Mouse (Mus musculus): Measurements from ENCODE around the gene Gm42669.

The Gm42669 gene

GRCm38 (mm10) chr5:107521386-107521785 lies 14.0 kb downstream of the Gm42669 start:
- no peak for DNase-seq (ENCODE audit: low spot score in 2 of 2)

GRCm38 (mm10) chr5:107521897-107522296 lies 14.5 kb downstream of the Gm42669 start:
- no peak for DNase-seq (ENCODE audit: low spot score in 2 of 2)

GRCm38 (mm10) chr5:107524281-107524680 lies 16.9 kb downstream of the Gm42669 start:
- DNase-seq (ENCODE audit: low spot score in 2 of 2) = no peak

GRCm38 (mm10) chr5:107528856-107529255 lies 21.4 kb downstream of the Gm42669 start:
- DNase-seq (ENCODE audit: low spot score in 2 of 2) = no peak

GRCm38 (mm10) chr5:107533590-107533989 lies 26.2 kb downstream of the Gm42669 start:
- DNase-seq (ENCODE audit: low spot score in 2 of 2) = no peak

GRCm38 (mm10) chr5:107534581-107534980 lies 27.2 kb downstream of the Gm42669 start, which contains the start of gene 1700028K03Rik:
1700028K03Rik (plus strand) TSS chr5:107534709.
- no peak for DNase-seq (ENCODE audit: low spot score in 2 of 2)

GRCm38 (mm10) chr5:107541696-107542095 lies 34.3 kb downstream of the Gm42669 start:
- DNase-seq (ENCODE audit: low spot score in 2 of 2) = no peak

- no peak for DNase-seq (ENCODE audit: low spot score in 2 of 2)
These were observed 38.5 kb downstream of the Gm42669 start for GRCm38 (mm10) chr5:107545927-107546326.

GRCm38 (mm10) chr5:107547955-107548354 lies 40.5 kb downstream of the Gm42669 start:
- no peak for DNase-seq (ENCODE audit: low spot score in 2 of 2)

- DNase-seq (ENCODE audit: low spot score in 2 of 2) = no peak
These were observed 41.0 kb downstream of the Gm42669 start for GRCm38 (mm10) chr5:107548444-107548843.

- DNase-seq (ENCODE audit: low spot score in 2 of 2) = no peak
These were observed 46.9 kb downstream of the Gm42669 start for GRCm38 (mm10) chr5:107554336-107554735.

- DNase-seq (ENCODE audit: low spot score in 2 of 2) = no peak
These were observed 49.5 kb downstream of the Gm42669 start for GRCm38 (mm10) chr5:107556969-107557368.

GRCm38 (mm10) chr5:107569148-107569547 lies 61.7 kb downstream of the Gm42669 start:
- DNase-seq (ENCODE audit: low spot score in 2 of 2) = no peak

GRCm38 (mm10) chr5:107597301-107598077 lies 90.1 kb downstream of the Gm42669 start, which contains the start of the genes Rpap2 and Glmn:
Rpap2 (plus strand) TSS chr5:107597373.
Glmn (minus strand) TSS chr5:107597888.
- peak; percentile 73 to 74 for DNase-seq (ENCODE audit: low spot score in 2 of 2)

- DNase-seq (ENCODE audit: low spot score in 2 of 2) = no peak
These were observed 91.0 kb downstream of the Gm42669 start for GRCm38 (mm10) chr5:107598380-107598779.

- peak; percentile 27 to 53 for DNase-seq (ENCODE audit: low spot score in 2 of 2)
These were observed 103.8 kb downstream of the Gm42669 start for GRCm38 (mm10) chr5:107611224-107611623.

GRCm38 (mm10) chr5:107617986-107618385 lies 110.6 kb downstream of the Gm42669 start:
- no peak for DNase-seq (ENCODE audit: low spot score in 2 of 2)

- DNase-seq (ENCODE audit: low spot score in 2 of 2) = no peak
These were observed 113.9 kb downstream of the Gm42669 start for GRCm38 (mm10) chr5:107621327-107621726.
